Mouse (Mus musculus) layer of hippocampus, adult 11-12 months (tissue): ENCODE measurements around the gene Atg7.

Source experiments
- DNase-seq: peaks from one replicate; pipeline ENCODE4 v3.0.0; 2022; ENCODE audit warnings: low spot score

Gene Atg7

DNA sequence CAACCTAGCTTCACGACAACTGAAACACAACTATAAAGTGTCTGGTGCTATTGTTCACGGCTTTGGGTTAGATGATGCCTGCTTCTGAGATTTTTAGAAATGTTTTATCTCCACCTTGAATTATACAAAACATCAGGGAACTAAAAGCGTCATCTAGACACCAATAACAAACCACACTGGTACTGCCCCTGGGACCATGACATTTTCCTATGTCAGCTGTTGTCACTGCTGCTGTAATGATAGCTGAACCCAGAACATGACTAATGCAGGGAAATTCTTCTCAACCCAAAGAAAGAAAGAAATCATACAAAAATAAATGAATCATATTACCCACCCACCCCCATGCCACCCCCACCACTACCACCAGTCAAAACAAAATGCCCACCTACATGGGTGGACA, 261.9 kb downstream of the Atg7 start:
- DNase-seq = no peak

DNA sequence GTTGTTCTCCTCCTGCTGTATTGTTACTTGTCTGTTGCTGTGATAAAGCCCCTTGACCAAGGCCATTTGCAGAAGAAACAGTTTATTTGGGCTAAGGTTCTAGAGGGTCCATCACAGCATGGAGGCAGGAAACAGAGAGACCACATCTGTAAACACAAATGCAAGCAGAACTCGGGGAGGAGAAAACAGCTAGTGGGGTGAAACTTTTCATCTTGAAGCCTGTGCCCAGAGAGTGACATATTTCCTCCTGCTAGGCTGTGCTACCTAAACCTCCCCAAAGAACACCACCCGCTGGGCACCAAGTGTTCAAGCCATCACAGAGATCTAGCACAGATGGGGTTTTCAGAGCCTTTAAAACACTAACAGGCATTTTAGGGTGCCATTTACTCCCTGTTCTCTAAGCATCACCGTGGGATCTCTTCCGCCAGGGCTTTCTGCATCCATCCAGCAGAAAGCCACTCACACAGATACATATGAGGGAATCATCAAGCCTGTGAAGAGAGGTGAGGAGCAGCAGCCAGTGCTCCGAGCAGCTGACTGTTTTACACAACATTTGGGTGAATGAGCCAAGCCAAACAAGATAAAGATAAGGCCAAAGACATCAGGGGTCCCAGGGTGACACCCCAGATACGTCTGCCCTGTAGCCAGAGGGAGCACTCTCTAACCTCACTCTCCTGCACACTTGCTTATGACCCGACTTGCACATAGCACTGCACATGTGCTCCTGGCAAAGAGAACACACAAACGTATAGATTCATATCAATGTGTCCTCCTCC, 262.5 kb downstream of the Atg7 start:
- no peak for DNase-seq

DNA sequence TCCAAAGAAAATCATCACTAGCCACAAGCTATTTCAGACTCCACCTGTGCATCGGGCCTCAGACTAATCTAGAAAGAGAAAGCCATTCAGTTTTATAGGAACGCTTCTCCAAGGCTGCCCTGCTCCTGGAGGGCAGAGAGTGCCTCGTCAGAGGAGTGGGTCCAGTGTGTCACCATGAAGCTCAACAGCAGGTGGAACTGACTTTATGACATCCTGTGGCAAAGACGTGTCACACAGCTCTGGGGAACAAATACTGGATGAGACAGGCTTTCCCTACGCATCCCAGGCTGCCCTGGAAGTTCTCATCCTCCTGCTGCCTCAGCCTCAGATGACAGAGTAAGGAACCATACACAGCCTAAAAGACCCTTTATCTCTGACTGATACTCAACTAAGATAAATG, 263.3 kb downstream of the Atg7 start:
- DNase-seq = no peak

DNA sequence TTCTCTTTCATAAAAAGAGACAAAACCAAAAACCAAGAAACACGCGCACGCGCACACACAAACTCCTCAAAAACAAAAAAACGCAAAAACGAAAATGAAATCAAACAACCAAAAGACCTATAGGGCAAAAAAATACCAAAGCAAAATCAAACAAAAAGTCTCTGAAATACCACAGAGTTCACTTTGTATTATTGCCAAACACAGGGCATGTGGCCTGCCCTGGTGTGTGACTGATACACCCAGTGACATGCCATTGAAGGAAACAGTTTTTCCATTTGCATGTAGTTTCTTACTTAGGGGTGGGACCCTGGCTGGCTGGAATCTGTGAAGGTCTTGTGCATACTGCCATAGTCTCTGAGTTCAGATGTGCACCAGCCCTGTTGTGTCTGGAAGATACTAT, 264.6 kb downstream of the Atg7 start:
- no peak for DNase-seq

DNA sequence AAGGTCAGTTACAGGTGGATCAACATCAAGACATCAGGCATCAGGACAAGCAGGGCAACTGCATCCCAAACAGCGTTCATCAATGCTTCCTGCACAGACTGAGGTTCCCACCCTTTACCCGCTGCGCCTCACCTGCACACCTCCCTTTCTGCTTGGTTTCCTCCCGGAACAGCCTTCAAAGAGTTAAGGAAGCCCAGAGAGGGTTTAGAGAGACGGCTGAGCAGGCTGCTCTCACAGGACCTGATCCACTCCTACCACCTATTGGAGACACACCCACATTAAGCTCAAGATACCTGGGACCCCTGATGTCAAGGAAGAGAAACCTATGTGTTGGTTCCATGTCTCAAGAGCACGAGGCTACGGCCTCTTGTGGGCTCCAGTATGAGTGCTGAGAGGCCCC, 266.9 kb downstream of the Atg7 start:
- DNase-seq = no peak
